In genomic region chr16:21216047-21216446, GRCm38 (mm10) we compare ENCODE assay signal across 8 mouse cellular contexts. TPM values are rescaled to one million over a fixed set of nuclear protein-coding genes. Genes with fewer than 3 reads are reported as not detected.
A peak's percentile ranks its signal among the peaks of the same experiment; 100 is the strongest.
DNase-seq lines count a peak whose midpoint lies in the region; ATAC-seq and TF ChIP-seq lines count a peak whose summit lies in the region.
"Had no signal": no experiment of that assay in that cellular context is flagged by ENCODE, and none has a peak within 500 bp of the region (broad histone marks: within the 10 kb centered on the region; RNA-seq: fewer than 3 reads in every experiment).

No protein-coding gene starts in this region.

- WGBS in intestine, embryonic 15.5 days = 24% methylated on average over 4 of the region's 4 CpGs
- WGBS in intestine, postnatal 0 days = 38% methylated on average over 4 of the region's 4 CpGs

- H3K9me3 ChIP-seq in intestine, embryonic 15.5 days = no peaks in the 10 kb centered on the region
- no peaks in the 10 kb centered on the region for H3K9me3 ChIP-seq in intestine, postnatal 0 days (ENCODE audit: control insufficient read depth)

- no peaks in the 10 kb centered on the region for H3K27me3 ChIP-seq in intestine, embryonic 15.5 days (replicated peaks)
- no peaks in the 10 kb centered on the region for H3K27me3 ChIP-seq in intestine, postnatal 0 days (replicated peaks; ENCODE audit: control insufficient read depth, insufficient read depth, low read length)

- no peak overlapping the region for H3K27ac ChIP-seq in intestine, embryonic 15.5 days
- no peak overlapping the region for H3K27ac ChIP-seq in intestine, postnatal 0 days (ENCODE audit: low read depth, low read length)
- H3K27ac ChIP-seq: liver, embryonic 14.5 days had no signal

- no peak overlapping the region for H3K4me3 ChIP-seq in intestine, embryonic 15.5 days (replicated peaks)
- no peak overlapping the region for H3K4me3 ChIP-seq in intestine, postnatal 0 days (ENCODE audit: low read depth, low read length)

- H3K9ac ChIP-seq in intestine, embryonic 15.5 days = no peak overlapping the region
- H3K9ac ChIP-seq in intestine, postnatal 0 days (ENCODE audit: low read depth, low read length) = no peak overlapping the region
- H3K9ac ChIP-seq: liver, embryonic 14.5 days had no signal

- peaks cover 36% of the 10 kb centered on the region for H3K4me1 ChIP-seq in intestine, embryonic 15.5 days (replicated peaks)
- H3K4me1 ChIP-seq in intestine, postnatal 0 days (replicated peaks; ENCODE audit: control insufficient read depth, insufficient read depth, low read length) = peaks cover 12% of the 10 kb centered on the region

- ATAC-seq in intestine, embryonic 15.5 days = peak; percentile 25; the same call in 1 of the 2 replicates
- ATAC-seq in intestine, postnatal 0 days = no peak; the same call in 1 of the 2 replicates

- no peak overlapping the region; the same call in 1 of the 2 replicates for H3K4me2 ChIP-seq in intestine, embryonic 15.5 days (replicated peaks)
- no peak overlapping the region for H3K4me2 ChIP-seq in intestine, postnatal 0 days (replicated peaks; ENCODE audit: low read depth)

- TF ChIP-seq CTCF in intestine, postnatal 0 days (IDR thresholded peaks at IDR 0.05; ENCODE audit: low read depth) = no peak

- DNase-seq in R1 (ENCODE audit: low read depth, low spot score) = peak; percentile 64
- DNase-seq in embryo, embryonic 10 days (ENCODE audit: low spot score) = peak; percentile 83
- peak; percentile 66 for DNase-seq in mesoderm, embryonic 11.5 days (ENCODE audit: low read depth, low spot score)
- no peak for DNase-seq in ovary, postnatal 10 days (ENCODE audit: low spot score)
- DNase-seq in gastrocnemius, adult 18-20 months (ENCODE audit: low spot score) = no peak

- H3K36me3 ChIP-seq in intestine, embryonic 15.5 days = peaks cover 25% of the 10 kb centered on the region
- peaks cover 45% of the 10 kb centered on the region for H3K36me3 ChIP-seq in intestine, postnatal 0 days (ENCODE audit: control insufficient read depth, insufficient read depth)

RNA-seq across cellular contexts. Expression of gene Ephb3, which starts 11.5 kb away (rescaled TPM):
- 11.9 and 12.3 TPM in 2 replicates for polyA plus RNA-seq in intestine, embryonic 15.5 days (2015; fragmentation: Nextera tagmentation; extraction: Ambion mirVana)
- 3.9 and 4.0 TPM in 2 replicates for polyA plus RNA-seq in intestine, postnatal 0 days (2015; fragmentation: Nextera tagmentation; extraction: Ambion mirVana)
- total RNA-seq in gastrocnemius, adult 18-20 months (2021) = under 1 TPM; 0.23 to 0.64 TPM

Comparison
In these comparisons a context has a peak if more than half of its experiments do, and no peak if none do; other contexts are left out.
1. DNase-seq: peak in R1 (single experiment), embryo, embryonic 10 days (single experiment) and mesoderm, embryonic 11.5 days (single experiment); none in ovary, postnatal 10 days (single experiment) and gastrocnemius, adult 18-20 months (single experiment).